Mouse (Mus musculus) MEL-GATA-1-ER (cell line): Measurements from ENCODE around the gene Rab5if.
A peak's percentile ranks its signal among the peaks of the same experiment; 100 is the strongest.
"Not testable (repeated sequence)": the region's sequence is repeated elsewhere in the genome, so short reads cannot be mapped to it uniquely, and the experiment has no call there.

ENCODE experiments used
- DNase-seq: peaks from one replicate; pipeline ENCODE4 v3.0.0-alpha.2; 2012; ENCODE audit warnings: low read depth; ENCODE audit errors: extremely low read depth

The Rab5if gene

DNA sequence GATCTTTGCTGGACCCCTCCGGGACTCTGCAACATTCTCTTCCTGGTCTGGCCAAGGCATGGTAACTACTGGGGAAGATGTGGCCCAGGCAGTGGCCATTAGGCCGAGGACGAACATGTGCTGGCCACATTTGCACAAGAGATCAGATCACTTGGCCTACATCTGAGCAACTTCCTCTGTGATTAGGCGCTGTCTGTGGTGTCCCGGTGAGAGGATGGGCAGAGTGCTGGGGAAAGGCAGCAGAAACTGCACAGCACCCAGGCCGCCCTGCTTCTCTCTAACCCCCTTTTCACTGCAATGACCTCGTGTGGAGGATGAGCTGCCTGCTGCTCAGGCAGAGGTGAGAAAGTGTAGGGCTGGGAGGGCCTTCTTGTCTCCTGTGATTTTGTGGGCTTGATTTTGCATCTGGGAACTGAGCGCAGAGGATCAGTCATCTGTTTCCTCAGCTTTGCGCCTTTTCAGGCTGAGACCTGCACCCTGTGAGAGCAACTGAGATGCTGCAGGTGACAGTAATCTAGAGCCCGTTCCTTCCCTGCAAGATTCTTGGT lies 23.2 kb downstream of the Rab5if start:
- no peak for DNase-seq

DNA sequence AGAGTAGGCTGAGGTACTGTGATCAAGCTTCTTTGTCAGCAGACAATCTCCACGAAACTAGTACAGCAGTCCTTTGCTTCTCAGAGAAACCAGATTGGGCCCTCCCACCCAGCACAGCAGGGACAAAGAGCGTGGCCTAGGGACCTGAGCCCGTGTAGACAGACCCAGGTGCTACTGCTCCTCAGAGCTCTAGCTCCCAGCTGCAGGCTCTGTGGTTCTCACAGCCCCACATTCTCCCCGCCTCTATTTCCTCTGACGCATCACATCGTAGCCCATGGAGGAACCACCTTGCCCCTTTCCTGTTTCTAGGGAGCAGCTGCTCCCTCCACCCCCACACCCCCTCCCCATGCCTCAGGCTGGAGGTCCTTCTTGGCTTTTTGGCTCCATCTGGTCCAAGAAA lies 24.1 kb downstream of the Rab5if start, which contains the start of gene Sla2:
TSS of gene Sla2 (minus strand) at position 176 of the 400 bp plus-strand sequence.
- DNase-seq, result no peak

DNA sequence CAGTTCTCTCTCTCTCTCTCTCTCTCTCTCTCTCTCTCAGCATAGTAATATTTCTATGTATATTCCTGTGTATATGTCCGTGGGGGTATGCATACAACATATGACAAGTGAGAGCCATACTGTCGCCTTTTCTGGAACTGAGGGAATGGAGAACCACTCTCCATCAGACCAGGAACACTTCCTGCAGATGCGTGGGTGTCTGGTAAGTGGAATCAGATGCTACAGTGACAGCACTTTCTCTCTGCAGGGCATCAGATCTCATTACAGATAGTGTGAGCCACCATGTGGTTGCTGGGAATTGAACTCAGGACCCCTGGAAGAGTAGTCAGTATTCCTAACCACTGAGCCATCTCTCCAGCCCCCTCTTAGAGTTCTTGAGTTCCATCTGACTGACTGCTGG lies 25.6 kb downstream of the Rab5if start:
- no peak for DNase-seq

DNA sequence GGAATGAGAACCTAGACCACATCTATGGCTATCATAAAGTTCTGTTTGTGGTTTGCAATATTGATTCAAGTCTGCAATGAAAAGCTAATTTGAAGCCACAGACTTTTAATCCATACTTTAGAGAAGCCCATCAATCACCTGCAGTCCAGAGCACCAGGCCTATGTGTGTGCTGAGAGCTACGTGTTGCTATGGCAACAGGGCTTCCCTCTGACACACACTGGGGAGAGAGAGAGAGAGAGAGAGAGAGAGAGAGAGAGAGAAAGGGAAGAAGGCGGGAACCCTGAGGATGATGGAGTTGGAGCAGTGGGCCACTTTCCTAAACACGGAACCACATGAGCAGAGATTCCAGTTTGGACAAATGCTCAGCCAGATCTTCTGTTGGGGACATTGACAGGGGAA lies 29.3 kb downstream of the Rab5if start:
- no peak for DNase-seq

DNA sequence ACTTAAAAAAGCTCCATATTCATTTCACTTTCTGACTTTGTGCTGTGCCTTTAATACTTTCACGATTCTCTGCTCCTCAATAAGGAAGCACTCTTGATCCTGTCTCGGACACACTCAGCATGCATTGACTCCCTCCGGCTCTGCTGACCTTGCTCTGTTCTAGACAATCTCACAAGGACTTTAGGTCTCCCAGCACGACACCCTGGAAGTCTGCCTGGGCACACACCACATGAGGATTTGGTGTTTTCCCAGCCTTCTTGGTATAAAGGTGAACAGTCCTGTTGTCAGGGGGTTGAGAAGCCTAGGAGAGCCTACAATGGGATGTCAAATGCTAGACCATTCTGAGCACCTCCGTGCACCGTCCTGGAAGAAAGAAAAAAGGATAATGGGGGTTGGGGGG lies 29.9 kb downstream of the Rab5if start:
- DNase-seq, result no peak

DNA sequence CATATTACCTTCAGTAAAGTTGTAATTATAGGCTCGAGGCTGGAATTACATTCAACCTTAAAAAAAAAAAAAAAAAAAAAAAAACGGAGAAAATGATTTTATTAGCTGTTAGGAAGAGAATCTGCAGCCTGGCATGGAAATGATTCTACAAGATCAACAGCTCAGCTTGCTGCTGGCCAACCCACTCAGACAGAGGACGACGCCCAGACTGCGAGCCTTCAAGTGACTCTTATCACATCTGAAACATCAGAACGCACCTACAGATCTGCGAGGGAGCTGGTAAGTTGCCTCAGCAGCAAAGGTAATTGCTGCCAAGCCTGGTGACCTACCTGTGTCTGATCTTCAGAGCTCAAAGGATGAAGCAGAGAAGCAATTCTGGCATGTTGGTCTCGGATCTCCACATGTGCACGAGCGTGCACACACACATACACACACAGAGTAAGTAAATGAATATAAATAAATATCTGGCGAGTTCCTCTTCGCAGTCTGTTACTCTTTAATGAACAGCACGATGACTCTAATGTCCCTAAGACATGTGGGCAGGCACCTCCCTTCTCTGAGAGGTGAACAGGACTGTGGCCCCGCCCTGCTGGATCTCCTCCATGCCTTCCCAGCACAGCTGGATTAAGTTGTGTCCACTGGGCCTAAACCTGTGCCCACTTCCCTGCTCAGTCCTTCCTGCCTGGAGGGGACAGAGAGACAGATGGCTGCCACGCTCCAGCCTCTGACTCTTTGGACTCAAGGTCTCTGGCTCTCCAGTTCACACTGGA lies 31.8 kb downstream of the Rab5if start:
- DNase-seq, result no peak

DNA sequence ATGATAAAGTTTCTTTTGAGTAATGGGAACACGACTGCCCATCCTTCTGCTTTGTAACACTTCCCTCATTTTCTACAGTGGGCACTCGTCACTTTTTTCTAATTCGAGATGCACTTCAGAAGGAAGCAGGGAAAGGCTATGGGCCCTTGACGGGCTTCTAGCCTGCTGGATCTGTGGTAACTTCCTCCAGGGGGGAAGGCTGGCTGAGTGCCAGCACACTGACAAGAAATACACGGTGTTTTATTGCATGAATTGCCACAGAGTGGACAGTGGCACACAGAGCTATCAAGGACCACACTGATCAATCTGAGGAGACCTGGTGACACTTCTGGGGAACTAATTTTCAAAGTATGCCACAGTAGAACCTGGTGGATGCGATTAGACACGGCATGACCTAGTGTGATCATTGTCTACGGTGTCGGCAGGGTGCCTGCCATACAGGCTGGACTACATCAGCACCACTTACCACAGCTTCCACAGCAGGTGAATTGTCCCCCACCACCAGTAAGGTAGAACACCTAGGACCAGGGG lies 33.5 kb downstream of the Rab5if start:
- DNase-seq, result no peak

DNA sequence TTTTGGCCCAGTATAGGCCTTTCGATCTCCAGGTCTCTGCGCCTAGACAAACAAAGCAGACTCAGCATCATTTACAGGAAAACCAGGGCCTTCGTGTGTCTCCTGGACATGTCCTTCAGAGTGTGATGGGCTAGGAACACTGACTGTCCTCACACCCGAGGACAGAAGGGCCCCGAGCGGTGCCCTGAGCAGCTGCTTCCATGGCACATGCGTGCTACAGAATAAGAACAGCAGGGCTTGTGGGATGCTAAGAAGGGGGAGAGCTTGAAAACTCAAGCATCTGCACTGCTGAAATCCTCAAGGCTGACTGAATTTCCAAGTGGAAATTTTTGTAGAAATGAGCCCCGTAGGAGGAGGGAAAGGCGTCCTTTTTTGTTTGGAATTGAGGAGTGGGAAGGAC lies 34.1 kb downstream of the Rab5if start:
- DNase-seq, result no peak

DNA sequence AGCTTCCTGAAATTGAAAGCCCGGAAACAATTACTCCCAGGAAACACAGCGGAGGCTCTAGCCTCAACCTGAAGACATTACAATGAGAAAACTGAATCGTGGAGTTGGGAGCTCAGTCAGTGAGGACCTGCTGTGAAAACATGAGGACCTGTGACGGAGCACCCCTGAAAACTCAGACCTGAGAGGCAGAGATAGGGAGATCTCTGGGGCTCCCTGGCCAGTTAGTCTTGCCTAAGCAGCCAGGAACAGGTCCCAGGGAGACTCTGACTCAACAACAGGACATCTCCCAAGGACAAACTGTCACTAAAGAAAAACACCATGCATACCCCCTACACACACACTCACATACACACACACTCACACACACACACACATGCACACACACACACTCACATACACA lies 35.4 kb downstream of the Rab5if start:
- DNase-seq, result no peak

DNA sequence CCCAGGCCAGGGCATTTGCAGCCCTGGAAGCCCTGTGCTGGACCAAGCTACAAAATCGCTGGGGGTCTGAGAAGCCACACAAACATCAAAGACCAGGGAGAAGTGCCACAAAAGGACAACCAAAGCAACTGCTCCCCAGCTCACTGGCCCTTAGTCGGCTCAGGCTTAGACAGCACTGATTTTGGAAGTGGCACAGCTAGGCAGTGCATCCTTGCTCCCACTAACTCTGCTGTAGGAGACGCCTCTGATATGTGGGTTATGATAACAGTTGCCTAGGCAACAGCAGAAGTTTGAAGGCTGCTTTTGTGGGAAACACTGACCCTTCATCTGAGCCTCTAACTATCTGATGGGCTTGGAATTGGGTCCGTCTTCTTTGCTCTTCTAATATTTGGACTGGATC lies 36.3 kb downstream of the Rab5if start:
- no peak for DNase-seq

DNA sequence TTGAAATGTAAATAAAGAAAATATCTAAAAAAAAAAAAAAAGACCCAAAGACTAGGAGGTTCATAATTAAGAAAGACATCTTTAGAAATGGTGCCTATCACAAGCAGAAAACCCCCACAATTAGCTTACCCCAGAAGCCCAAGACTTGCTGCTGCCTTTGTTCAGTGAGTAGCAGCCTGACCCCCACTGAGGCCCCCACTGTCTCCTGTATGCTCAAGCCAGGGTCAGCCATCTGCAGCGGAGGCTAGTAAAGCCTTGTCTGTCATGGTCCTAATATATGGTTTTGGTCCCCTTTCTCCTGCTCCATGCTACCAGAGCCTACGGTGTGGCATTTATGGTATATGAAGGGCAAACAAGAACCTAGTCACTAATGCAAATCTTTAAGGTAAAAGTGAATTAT lies 38.4 kb downstream of the Rab5if start:
- DNase-seq, result no peak

DNA sequence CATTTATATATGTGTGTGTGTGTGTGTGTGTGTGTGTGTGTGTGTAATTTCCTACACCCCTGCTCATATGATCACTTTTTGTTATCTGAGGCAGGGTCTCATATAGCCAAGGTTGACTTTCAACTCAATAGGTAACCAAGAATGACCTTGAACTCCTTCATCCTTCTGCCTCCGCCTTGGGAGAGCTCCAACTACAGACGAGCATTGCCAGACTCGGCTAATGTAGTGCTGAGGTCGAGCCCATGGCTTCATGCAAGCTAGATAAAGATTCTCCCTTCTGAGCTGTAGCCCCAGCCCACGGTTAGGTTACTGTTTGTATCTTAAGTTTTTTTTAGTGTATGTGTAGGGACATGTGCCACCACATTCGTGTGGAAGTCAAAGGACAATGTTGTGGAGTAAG lies 39.0 kb downstream of the Rab5if start:
- no peak for DNase-seq

DNA sequence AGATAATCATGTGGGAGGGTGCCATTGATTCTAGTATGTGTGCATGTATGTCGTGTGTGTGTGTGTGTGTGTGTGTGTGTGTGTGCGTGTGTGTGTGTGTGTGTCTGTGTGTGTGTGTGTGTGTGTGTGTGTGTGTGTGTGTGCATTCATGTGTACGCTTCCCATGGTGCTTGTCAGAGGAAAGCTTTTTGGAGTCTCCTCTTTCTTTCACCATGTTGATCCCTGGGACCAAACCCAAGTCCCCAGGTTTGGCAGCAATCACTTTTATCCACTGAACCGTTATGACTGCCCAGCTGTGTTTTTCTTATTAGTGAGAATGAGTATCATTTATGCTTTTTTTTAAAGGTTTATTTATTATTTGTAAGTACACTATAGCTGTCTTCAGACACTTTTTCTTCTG lies 39.5 kb downstream of the Rab5if start:
- not testable (repeated sequence) for DNase-seq

DNA sequence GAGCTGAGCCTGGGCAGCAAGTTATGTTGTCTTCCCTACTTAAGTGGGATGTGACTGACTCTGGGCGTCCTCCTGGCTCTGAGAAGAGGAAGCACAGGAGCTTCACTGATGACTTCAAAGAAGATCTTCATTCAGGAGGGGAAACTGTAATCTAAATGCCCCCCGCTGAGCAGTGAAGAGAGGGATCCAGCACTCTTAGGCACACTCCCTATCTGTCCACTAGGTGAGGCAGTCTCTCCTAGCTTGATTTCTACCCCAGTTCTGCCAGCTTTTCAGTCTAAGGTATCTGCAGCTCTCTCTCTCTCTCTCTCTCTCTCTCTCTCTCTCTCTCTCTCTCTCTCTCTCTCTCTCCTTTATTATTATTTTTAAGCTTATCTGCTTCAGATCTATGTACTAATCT lies 40.4 kb downstream of the Rab5if start:
- DNase-seq, result no peak

DNA sequence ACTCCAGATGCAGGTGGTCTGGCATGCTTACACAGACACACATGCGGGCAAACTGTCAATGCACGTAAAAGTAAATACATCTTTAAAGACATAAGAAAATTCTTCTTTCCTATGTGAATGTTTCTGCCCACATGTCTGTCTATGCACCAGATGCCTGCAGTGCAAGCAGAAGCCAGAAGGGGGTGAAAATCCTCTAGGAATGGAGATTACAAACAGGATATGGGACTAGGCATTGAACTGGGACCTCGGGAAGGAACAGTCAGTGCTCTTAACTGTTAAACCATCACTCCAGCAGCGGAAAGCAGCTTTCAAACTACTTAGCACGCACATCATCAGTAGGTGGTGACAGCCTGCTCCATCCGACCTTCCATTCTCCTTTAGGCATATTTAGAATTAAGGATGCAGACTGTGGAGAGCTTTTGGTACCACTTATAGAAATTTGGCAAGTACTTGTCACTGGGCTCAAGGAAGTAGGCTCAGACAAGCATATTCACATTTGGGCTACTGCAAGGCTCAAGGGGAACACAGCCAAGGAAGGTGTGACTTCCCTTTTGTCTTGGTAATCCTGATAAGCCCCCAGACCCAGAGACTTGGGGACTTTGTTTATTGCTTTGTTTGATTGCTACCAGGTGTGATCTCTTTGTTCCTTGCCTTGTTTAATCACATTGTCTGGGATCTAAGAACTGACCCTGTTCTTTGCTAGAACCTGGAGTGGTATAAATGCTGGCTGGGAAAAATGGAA lies 42.2 kb downstream of the Rab5if start:
- DNase-seq, result no peak

DNA sequence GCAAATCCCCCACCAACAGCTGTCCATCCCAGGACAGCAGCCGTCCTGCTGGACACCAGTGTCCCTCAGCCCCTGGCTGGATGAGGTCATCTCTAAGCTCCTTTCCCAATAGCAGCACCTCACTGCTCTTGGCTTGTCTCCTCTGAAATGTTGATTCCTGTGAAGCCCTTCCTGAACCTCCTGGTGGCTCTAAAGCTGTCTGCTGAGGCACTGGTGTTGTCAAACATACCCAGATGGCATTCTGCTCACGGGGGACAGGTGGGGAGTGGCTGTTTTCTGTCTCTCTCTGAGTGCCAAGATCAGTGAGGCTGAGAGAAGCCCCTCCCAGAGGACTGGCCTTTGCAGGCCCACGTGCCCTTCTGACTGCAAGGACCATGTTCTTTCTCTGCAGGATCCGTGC lies 43.0 kb downstream of the Rab5if start:
- not testable (repeated sequence) for DNase-seq

DNA sequence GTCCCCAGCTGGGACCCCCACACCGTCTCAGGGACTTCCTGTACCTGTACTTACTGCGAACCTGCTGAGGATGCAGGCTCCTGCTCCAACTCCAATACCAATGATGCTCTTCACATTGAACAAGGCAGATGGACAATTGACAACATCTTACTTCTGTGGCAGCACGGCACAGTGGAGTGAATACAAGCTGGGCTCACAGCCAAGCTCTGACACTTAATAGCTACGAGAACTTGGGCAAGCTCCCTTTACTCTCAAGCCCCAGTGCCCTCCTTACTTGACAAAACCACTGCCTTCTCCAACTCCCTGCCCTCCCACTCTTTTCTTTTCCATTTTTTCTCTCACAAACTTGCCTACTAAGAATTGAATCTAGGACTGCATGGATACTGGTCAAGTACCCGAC lies 50.3 kb downstream of the Rab5if start:
- no peak for DNase-seq

DNA sequence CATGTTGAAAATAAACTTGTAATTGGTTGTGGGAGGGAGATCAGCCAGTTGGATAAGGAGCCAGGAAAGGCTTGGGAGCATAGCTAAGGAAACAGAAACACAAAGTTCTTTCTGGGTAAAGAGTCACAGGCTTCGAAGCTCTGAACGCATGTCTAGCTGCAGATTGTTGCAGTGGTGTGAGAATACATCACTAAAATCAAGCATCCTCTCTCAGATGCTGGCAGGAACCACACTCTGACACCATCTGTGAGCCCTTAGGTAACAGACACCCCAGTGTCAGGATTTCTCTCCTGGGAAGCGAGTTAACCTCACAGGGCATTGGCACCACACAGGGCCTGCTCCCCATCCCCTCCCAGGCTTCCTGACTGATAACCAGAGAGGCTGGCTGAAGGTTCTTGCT lies 52.6 kb downstream of the Rab5if start:
- no peak for DNase-seq

DNA sequence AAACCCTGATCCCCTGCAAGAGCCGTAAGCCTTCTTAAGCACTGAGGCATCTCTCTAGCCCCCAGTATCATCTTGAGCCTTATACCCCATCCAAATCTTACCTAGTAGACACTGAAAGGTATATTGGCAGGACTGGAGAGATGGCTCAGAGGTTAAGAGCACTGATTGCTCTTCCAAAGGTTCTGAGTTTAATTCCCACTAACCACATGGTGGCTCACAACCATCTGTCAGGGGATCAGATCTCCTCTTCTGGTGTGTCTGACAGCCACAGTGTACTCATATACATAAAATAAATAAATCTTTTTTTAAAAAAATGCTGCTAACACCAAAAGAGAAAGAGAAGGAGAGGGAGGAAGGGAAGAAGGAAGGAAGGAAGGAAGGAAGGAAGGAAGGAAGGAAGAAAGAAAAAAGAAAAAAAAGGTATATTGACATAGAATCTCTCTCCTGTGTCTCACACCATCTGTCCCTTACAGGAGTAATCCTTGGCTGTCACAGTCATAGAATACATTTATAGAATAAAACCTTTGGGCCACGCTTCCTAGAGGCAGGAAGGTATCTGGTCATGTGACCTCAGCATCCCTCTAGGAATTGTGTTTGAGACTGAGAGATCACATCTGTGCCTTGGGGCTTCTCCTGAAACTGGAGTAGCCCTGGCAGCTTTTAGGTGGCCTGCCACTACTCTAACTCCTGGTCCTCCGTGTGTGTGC lies 53.6 kb downstream of the Rab5if start:
- DNase-seq, result no peak

DNA sequence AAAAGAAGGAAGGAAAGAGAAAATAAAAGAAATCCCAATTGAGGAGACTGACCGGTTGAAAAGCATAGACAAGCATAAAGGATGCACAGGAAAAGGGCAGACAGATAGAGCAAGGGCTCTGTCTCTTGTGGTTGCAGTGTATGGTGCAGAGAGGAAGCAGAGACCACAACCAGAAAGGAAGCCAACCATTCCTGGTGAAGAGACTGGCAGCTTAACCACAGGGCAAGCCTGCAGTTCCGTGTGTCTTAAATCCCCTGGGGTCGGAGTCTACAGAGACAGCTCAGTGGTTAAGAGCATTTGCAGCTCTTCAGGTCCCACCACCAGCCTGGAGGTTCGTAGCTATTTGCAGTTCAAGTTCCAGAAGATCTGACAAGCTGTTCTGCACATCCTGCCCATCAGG lies 55.6 kb downstream of the Rab5if start:
- DNase-seq, result peak; percentile 53

DNA sequence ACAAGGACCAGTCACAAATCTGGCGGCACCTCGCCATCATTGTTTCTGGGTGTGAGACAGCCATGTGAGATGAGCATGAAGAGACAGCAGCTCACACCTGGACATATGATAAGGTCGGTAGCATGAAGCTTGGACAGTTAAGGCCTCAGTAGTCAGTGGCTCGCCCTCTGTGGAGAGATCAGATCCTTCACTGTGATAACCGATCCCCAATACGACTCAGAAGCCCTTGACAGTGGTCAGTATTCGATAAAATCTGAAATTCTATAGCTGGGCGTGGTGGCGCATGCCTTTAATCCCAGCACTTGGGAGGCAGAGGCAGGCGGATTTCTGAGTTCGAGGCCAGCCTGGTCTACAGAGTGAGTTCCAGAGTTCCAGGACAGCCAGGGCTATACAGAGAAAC lies 56.3 kb downstream of the Rab5if start:
- not testable (repeated sequence) for DNase-seq

DNA sequence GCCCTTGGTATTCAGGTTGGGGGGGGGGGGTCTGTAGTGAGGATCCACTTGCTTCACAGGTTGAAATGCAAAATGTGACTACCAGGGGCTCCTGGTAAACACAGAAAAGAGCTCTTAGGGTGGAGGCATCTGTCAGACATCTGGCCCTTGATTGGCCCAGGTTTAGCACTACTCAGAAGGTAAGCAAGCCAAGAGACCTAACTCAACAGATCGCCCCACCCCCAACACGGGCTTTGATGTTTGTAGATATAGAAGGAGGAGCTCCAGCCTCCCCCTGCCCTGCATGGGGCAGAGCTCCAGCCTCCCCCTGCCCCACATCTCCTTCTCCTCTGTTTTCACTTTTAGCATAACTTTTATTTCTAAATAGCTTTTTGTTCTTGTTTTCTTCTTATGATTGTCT lies 56.9 kb downstream of the Rab5if start:
- DNase-seq, result no peak
